Comparison of ENCODE assay signal across 25 mouse cellular contexts in the genomic region with DNA sequence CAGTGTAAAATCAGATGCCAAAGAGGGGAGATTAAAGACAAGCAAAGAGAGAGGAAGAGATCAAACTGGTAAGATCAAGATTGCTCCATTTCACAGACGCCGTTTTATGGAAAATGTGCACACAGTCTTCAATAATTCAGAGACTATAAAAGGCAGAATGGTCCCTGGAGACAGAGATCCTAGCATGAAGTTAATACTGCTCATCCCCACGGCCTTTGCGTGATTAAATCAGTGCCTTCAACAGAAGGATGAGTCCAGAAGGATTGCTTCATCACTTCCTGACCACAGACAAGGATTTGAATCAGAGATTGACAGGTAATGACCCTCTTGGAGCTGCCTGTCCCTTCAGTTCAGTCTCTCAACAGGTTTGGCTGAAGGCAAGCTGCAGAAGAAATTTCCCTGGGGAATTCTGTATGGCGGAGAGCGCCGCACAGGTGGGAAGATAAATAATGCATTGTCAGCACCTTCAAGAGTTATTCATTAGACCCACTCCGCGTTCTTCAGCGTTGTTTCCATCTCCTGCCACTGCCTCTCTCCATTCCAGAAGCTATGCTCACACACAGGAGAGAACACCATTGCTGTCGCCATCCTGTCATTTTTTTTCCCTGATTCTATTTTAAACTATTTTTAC.
"Had no signal": no experiment of that assay in that cellular context is flagged by ENCODE, and none has a peak within 500 bp of the region (broad histone marks: within the 10 kb centered on the region; RNA-seq: fewer than 3 reads in every experiment).

No protein-coding gene starts in this region.

- H3K4me3 ChIP-seq: layer of hippocampus, adult 2 months; limb, embryonic 10.5 days; limb, embryonic 13.5 days; liver, embryonic 12.5 days; liver, embryonic 15.5 days; lung, embryonic 15.5 days; megakaryocyte, embryonic 14.5 days; midbrain, embryonic 10.5 days; myocyte; neural tube, embryonic 13.5 days had no signal

- H3K9ac ChIP-seq: limb, embryonic 13.5 days; liver, embryonic 12.5 days; liver, embryonic 15.5 days; lung, embryonic 15.5 days; neural tube, embryonic 13.5 days had no signal

- H3K27me3 ChIP-seq: limb, embryonic 13.5 days; liver, embryonic 12.5 days; liver, embryonic 15.5 days; lung, embryonic 15.5 days; megakaryocyte, embryonic 14.5 days; neural tube, embryonic 13.5 days had no signal

- H3K27ac ChIP-seq: layer of hippocampus, adult 2 months; limb, embryonic 10.5 days; limb, embryonic 13.5 days; liver, embryonic 12.5 days; liver, embryonic 15.5 days; lung, embryonic 15.5 days; midbrain, embryonic 10.5 days; neural tube, embryonic 13.5 days; stomach, postnatal 0 days had no signal

- H3K4me2 ChIP-seq: limb, embryonic 13.5 days; liver, embryonic 12.5 days; liver, embryonic 15.5 days; lung, embryonic 15.5 days; neural tube, embryonic 13.5 days had no signal

- H3K4me1 ChIP-seq: limb, embryonic 10.5 days; limb, embryonic 13.5 days; liver, embryonic 12.5 days; liver, embryonic 15.5 days; lung, embryonic 15.5 days; megakaryocyte, embryonic 14.5 days; midbrain, embryonic 10.5 days had no signal

- H3K36me3 ChIP-seq: limb, embryonic 10.5 days; limb, embryonic 13.5 days; liver, embryonic 12.5 days; liver, embryonic 15.5 days; lung, embryonic 15.5 days; neural tube, embryonic 13.5 days had no signal

- H3K9me3 ChIP-seq: limb, embryonic 10.5 days; limb, embryonic 13.5 days; liver, embryonic 12.5 days; liver, embryonic 15.5 days; lung, embryonic 15.5 days; midbrain, embryonic 10.5 days; neural tube, embryonic 13.5 days had no signal

- DNase-seq: kidney, adult 18-20 months; kidney, adult 9 months; kidney, postnatal 14 days; layer of hippocampus, adult 9-11 months; liver; lung, adult 18-20 months; lung, postnatal 10 days; lung, postnatal 36 days; right cerebral cortex, adult 18-20 months; right cerebral cortex, postnatal 14 days; right cerebral cortex, postnatal 4 days; thymus, adult 2 months; thymus, postnatal 14 days; thymus, postnatal 4 days had no signal

- ATAC-seq: liver, embryonic 12.5 days had no signal
